Mouse (Mus musculus): ENCODE results near the gene Cbfa2t2.

Gene Cbfa2t2

DNA sequence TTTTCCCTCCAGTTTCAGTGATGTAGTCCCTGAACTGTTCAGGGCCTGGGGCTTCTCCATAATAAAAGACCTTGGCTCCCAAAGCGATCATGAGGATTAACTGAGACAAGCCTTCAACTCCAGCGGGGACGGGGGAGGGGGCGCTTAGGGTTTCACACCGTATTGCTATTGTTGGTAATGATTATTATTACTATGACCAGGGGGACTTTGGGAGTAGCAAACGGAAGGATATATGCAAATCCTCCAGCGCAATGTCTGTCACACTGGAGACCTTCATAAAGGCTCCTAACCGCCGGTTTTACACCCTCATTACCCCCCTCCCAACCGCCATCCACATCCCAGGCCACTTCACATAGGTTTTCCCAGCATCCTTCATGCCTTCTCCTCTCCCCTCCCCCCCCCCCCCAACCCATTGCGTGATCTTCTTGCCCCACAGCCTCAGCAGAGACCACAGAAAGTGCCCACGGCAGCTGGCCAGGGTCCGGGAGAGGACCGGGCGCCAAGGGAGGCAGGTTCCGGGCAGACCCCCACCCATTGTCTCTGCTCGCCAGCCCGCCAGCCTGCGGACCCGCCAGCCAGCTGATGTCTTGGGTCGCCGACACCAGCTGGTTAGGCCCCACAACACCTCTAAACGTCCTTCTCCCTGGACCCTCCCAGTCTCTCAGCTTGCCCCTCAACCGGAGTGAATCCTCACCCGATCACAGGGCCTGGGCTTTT, 9.9 kb upstream of the Cbfa2t2 start:
- no peak for DNase-seq

DNA sequence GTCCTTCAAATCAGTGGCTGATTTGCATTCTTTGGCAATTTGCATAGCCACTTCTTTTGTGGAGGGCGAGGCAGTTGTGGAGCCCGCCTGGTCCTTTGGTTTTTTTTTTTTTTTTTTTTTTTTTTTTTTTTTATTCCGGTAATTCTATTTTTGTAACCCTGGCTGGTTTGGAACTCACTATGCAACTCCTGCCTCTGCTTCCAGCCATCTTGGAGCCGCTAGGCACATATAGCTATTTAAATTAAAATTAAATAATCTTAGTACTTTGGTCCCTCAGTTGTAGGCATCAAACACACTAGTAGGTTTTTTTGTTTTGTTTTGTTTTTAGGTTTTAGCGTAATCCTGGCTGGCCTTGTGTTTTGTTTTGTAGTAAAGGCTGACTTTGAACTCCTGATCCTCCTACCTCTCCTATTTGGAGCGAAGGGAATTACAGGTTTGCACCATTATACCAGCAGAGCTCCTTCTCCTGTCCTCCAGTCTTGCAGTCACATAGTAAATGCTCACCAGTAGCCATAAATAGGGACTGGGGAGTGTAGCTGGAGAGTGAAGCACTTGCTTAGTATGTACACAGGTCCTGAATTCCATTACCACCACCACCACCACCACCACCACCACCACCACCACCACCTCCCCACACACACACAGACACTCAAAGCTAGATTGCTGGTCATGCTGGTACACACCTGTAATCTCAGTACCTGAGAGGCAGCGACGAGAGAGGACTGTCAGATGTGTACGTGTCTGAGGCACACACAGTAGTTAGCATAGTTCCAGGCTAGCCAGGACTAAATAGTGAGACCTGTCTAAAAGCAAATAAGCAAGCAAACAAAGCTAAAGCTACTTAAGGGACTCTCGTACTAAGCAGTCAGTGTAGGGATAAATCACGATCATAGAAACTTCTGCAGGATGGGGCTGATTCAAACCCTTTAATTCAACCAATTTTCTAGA, 9.1 kb upstream of the Cbfa2t2 start:
- DNase-seq = no peak

DNA sequence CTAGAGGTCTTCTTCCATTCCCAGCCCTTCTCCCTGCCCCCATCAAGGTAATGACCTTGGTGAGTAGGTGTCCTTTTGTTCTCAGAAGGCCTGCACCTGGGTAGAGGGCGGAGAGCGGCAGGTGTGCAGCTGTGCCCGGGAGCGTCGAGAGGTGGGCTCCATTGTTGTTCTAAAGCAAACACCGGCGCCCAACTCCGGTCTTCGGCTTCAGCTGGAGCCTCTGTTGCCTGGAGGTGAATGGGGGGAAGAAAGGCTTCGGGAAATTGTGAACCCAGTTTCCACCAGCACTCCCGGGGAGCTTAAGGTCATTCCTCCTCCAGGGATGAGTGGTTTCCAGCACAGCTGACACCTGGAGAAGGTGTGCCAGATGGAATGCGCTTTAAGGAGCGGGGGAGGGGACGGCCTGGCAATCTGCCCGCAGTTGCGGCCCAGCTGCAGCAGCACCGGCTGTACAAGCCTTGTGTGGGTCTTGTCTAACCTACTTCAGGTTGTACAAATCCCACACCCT, 8.4 kb upstream of the Cbfa2t2 start:
- peak; percentile 47 for DNase-seq

DNA sequence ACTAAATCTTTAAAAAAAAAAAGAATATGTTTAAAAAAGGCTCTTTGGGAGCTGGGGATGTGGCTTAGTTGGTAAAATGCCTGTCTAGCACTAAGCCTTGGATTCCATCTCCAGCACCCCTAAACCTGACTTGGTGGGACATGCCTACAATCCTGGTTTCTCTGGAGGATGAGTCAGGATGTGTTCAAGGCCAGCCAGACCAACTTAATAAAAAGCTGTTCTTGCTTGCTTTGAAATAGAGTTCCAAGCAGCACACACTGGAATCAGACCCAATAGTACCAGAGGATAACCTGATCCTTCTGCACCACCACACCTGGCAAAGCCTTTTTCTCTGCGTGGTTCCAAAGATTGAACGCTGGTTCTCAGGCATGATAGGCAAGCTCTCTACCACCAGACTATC, 5.7 kb upstream of the Cbfa2t2 start:
- DNase-seq = no peak

DNA sequence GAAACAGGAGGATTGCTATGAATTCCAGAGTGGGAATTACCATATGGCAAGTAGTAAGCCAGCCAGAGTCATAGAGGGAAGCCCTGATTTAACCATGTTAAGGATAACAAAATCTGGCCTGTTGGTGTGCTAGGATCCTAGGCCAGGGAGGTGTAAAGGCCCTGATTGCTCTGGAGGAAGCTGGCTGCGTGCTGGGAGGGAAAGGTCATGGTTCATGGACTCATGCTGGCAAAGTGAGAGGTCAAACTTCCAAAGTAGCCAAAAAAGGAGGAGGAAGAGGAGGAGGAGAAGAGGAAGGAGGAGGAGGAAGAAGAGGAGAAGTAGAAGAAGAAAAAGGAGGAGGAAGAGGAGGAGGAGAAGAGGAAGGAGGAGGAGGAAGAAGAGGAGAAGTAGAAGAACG, 3.6 kb upstream of the Cbfa2t2 start:
- DNase-seq = no peak

DNA sequence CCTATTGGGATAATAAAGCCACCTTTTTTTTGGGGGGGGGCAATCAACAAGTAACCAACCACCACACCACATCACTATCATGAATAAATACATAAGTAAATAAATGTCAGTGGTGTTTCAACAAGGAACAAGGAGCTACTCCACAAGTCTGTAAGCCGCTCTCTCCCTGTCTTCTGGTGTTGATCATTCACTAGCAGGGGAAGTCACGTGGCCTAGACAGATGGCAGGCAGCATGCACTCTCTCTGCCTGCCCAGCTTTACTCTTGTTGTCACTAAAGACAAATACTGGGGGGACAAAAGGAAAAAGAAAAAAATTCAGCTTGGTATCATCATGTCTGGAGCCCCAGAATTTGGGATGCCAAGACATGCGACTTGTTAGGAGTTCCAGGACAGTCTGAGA, 2.9 kb upstream of the Cbfa2t2 start:
- no peak for DNase-seq

DNA sequence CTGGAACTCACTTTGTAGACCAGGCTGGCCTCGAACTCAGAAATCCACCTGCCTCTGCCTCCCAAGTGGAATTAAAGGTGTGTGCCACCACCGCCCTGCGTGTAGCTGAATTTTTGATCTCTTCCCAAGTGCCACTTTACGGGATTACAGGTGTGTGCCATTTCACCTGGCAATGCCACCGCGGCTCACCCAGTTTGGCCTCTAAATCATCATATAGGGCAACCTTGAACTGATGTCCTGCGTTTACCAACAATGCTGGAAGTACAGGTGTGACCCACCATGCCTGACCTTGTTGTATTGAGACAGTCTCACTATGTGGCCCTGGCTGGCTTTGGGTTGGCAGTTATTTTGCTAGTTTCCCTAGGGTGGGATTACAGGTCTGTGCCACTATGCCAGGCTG, 1.6 kb upstream of the Cbfa2t2 start:
- DNase-seq = no peak

DNA sequence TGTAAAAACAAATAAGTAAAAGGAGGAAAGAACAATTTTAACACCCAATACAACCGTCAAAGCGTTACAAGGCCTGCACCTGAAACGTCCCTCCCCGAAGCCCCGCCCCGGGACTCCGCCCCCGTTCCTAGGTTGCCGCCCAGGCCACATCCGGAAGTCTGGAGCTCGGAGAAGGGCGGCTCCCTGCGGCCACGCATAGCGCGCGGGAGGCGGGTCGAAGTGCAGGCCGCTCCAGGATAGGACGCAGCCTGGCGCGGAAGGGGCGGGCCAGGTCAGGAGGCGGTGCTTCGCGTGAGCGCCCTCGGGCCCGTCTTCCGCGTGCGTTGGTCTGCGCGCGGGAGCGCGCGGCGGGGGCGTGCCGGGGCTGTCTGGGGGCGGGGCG, 214 bp upstream of the Cbfa2t2 start:
- peak; percentile 99 for DNase-seq

DNA sequence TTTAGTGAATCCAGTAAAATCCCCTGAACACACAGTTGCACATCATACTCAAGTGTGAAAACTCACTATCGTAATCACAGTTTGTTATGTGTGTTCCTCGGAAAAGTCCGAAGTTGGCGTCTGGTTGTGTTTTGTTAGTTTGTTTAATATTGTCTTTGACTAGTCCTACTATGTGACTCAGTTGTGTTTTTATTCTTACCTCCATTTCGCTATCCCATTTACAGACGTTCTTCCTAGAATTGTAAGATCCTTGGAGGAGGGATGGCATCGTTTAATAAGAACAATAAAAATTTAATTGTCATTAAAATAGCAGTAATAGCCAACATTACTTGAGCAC, 878 bp downstream of the Cbfa2t2 start:
- DNase-seq = no peak

DNA sequence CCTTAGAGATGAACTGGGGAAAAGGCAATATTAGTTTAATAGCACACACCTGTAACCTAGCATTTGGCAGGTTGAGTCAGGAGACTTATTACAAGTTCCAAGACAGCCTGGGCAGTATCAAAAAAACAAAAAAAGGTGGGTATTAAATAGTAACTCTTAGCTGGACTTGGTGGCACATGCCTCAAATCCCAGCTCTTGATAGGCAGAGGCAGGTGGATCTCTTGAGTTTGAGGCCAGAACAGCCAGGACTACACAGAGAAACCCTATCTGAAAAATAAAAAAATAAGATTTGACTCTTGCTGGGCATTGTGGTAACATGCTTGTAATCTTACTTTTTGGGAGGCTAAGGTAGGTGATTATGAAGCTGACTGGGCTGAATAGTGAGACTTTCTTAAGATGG, 4.2 kb downstream of the Cbfa2t2 start:
- DNase-seq = no peak

DNA sequence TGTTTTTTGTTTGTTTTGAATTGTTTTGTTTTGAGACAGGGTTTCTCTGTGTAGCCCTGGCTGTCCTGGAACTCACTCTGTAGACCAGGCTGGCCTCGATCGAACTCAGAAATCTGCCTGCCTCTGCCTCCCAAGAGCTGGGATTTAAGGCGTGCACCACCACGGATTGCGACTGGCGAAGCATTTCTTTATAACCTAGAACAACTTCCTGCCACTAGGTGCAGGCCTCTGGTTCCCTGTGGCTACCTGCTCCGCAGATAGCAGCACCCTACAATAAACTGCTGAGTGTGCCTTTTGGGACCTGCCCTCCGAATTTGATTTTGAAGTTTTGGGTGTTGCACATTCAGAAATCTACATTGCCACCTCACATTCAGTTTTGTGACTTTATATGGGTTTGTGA, 11.5 kb downstream of the Cbfa2t2 start:
- DNase-seq = no peak

DNA sequence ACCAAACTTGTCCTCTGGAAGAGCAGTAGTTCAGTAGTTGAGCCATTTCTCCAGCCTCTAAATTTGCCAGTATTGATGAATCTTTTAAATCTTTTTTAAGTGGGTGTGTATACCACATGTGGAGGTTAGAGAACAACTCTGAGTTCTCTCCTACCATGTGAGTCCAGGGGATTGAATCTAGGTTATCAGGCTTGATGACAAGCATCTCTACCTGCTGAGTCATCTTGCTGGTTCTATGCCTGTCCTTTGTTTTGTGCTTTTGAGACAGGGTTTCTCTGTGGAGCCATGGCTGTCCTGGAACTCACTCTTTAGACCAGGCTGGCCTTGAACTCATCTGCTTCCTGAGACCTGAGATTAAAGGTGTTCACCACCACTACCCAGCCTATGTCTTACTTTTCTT, 12.4 kb downstream of the Cbfa2t2 start:
- no peak for DNase-seq

DNA sequence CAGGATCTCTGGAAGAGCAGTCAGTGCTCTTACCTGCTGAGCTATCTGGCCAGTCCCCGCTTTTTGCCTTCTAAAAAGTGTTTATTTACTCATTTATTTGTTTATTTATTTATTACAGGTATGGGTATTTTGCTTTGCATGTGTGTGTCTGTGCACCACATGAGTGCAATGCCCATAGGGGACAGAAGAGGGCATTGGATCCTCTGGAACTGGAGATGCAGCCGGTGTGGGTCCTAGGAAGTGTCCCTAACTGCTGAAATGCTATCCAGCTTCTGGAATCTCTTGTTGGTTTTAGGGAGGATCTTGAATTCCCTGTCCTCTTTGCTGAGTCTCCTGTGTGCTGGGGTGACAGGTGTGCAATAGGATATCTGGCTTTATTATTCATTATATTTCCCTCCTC, 16.7 kb downstream of the Cbfa2t2 start:
- no peak for DNase-seq

DNA sequence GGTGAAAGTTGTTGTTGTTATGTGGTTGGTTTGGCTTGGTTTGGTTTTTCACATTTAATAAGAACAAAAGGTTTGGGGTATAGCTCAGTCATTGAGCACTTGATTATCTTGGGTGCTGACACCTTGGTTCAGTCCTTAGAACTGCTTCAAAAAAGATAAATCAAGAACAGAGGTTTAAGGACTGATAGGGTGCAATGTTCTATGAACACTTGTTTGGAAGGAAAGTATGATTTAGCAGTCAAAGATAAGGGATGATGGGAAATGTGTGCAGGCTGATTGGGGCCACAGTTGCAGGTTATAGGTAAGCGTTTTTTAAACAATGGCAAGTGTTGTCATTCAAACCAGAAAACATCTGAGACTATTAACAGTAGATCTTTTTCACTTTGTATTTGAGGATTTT, 17.8 kb downstream of the Cbfa2t2 start:
- DNase-seq = no peak

DNA sequence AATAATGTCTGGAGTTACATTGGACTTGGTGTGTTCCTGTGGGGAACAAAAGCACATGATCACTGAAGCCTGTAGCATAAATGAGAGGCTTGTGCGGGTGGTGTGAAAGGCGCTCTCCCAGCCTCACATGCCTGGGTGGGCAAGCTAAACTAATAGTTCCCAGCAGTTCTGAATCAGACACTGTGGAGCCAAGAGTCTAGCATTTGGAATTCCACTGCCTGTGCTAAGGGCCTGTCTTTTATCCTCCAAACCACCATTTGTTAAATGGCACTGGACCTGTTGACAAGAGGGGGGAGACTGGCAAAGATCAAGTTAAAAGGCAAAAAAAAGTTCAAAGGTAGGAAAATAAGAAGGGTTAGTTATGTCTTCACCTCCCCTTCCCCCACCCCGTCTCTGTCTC, 18.3 kb downstream of the Cbfa2t2 start:
- no peak for DNase-seq

DNA sequence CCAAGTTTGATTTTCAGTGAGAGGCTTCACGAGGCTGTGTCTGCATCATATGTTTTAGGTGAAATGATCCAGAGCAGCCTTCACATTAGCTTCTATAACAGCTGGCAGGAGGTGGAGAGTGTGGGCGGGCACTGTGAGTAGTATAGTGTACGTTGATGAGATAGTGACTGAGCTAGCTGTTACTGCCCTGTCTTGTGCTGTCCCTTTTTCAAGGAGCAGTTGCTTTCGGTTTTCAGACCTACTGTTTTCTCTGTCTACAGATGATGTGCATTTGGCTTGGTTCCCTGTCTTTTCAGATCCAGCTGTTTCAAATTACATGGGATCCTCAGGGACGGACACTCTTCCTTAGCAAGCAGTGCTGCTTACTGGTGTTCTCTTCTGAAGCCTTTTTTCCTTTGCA, 19.5 kb downstream of the Cbfa2t2 start:
- DNase-seq = no peak

DNA sequence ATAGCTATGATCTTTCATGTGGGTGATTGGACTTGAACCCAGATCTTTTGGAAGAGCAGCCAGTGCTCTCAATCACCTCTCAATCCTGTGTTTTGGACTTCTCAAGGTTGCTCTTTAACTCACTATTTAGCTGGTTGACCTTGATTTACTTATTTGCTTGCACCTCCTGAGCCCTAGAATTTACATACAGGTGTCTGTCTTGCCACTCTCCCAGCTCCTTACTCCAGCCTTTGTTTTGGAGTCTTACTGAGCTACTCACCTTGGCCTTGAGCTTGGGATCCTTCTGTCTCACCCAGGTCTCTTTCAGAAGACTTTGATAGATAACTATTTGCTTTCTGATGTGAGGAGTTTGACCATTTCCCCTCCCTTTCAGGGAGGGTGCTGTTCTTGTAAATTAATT, 20.3 kb downstream of the Cbfa2t2 start:
- no peak for DNase-seq

DNA sequence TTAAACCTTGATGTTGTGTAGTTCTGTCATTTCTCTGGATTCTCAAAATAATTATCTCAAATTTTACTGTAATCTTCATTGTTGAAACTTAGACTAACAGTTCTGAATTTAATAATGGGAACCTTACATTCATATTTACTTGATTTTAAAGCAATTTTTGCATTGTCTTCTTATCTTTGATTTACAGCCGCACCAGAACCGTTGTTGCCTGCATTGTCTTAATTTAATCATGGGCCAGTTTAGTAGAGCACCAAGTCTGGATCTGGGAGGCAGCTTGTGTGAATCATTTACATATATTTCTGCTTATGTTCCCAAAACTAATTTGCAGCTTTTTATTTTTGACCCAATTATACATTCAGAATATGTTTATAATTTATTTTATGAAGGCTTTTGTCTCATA, 23.0 kb downstream of the Cbfa2t2 start:
- DNase-seq = no peak

DNA sequence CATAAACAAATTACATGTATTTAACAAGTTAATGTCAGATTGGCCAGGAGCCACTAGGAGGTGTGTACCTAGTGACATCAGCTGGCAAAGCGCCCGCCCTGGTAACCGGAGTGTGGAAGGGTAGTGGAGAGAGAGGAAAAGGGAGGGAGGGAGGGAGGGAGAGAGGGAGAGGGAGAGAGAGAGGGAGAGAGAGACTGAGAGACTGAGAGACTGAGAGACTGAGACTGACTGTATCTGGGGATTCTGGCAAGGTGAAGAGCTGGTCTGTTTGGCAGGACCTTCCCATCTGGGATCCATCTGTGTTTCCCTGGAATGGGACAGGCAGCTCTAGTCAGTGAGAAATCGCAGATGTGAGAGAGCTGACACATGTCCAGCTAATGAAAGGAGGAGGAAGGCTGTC, 23.6 kb downstream of the Cbfa2t2 start:
- DNase-seq = no peak

DNA sequence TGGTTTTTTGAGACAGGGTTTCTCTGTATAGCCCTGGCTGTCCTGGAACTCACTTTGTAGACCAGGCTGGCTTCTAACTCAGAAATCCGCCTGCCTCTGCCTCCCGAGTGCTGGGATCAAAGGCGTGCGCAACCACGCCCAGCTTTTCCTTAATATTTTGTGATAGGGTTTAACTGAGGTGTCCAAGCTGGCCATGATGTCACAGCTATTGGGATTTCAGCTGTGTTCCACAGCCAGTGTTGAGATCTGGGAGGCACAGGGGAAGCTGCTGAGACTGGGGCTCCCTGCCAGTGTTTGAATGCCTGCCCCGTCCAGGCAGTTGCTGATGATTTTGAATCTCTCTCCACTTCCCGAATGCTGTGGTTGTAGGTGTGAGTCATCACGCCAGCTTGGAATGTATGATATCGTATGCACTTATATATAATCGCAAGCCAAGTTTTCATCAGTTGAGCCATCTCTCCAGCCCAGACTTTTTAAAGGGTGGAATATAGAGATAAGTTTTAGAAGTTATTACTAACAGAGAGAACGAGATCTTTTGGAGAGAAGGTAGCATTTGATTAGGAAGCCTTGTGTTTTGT, 27.4 kb downstream of the Cbfa2t2 start:
- no peak for DNase-seq

DNA sequence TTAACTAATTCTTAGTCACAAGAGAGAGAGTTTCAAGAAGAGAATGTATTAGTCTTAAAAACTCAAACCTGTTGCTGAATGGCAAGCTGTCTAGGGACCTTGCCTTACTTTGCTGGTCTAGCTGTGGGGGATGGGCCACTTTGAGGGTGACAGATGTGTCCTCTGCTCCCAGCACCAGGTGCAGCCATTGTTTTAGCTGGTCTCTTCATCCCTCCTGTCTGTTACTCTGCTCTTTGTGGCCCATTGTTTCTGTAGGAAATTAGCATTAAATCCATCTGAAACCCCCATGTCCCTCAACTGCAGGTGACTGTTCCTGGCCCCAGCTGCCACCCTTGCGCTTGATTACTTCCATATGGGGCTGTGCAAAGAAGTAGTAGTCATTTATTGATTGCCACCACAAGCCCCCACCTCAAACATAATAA, 29.6 kb downstream of the Cbfa2t2 start:
- peak; percentile 81 for DNase-seq

DNA sequence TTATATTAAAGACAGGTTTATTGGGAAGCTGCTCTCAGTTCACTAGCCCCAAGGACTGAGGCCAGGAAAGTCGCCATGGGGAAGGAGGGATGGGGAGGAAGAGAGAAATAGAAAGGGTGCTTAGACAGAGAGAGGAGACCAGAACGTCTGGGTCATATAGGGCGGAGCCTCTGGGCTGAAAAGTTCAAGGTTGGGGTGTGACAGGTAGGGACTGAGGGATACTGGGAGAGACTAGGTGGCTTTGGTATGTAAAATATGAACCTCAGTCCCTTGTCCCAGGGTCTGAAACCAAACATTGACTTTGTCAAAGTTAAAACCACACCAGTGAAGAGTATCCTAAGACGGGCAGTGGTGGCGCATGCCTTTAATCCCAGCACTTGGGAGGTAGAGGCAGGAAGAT, 30.9 kb downstream of the Cbfa2t2 start:
- DNase-seq = no peak

DNA sequence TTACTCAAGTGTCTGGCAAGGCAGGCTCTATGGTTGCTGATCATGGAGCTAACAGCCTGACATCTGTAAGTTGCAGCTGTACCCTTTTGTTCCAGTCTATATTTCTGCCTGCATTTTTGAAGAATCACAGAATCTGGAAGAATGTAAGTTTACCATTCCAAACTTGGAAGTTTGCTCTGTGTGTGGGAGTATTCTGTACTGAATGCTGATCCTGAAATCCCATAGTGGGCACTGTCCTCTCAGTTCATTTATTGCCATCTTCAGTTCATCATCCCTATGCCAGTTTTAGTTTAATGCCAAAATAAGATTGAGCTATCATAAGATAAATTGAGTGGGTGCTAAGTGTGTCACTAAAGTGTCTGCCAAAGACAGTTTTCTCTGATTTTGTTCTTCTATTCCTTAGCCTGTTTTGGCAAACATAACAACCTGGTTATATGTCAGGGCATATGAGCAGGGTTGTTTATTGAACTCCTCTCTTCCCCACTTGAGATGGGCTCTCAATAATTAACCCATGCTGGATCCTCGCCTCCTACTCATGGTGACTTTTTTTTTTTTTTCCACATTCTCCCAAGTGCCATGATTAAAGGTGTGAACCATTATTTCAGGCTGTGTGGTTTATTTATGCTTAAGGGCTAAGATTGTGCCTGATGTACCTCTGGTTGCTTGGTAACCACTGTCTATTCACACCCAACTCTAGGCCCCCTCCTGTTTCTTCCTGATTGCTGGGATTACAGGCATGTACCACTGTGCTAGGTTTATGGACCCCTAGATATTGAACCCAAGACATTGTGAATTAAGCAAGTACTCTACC, 38.2 kb downstream of the Cbfa2t2 start:
- no peak for DNase-seq
